In genomic region chr12:91589847-91590690, GRCm38 (mm10) we compare ENCODE assay signal across 8 mouse cellular contexts. TPM values are rescaled to one million over a fixed set of nuclear protein-coding genes. Genes with fewer than 3 reads are reported as not detected.
DNase-seq lines count a peak whose midpoint lies in the region; ATAC-seq lines count a peak whose summit lies in the region.

Gene Gtf2a1, minus strand, starts transcription at chr12:91590487.

- DNase-seq in CD4-positive, CD25-positive, alpha-beta regulatory T cell, adult 2 months (ENCODE audit: low read depth, low spot score), result peak; percentile 97
- peak; percentile 63 for DNase-seq in fibroblast of lung, adult 2 months (ENCODE audit: low read depth)
- peak; percentile 98 for DNase-seq in kidney, postnatal 14 days
- DNase-seq in liver, embryonic 13.5 days, result peak; percentile 89
- DNase-seq in neural tube, embryonic 10.5 days (ENCODE audit: extremely low spot score, low spot score), result peak; percentile 98

- H3K9me3 ChIP-seq in heart, embryonic 14.5 days (ENCODE audit: control insufficient read depth, low read length), result no peaks in the 10 kb centered on the region
- no peaks in the 10 kb centered on the region for H3K9me3 ChIP-seq in liver, embryonic 13.5 days (replicated peaks)
- no peaks in the 10 kb centered on the region for H3K9me3 ChIP-seq in stomach, embryonic 16.5 days (replicated peaks; ENCODE audit: control insufficient read depth, low read length)

- under 1% methylated on average over 63 of the region's 99 CpGs for WGBS in heart, embryonic 14.5 days
- under 1% methylated on average over 83 of the region's 99 CpGs for WGBS in liver, embryonic 13.5 days (ENCODE audit: insufficient replicate concordance)
- under 1% methylated on average over 70 of the region's 99 CpGs for WGBS in stomach, embryonic 16.5 days

- H3K4me2 ChIP-seq in heart, embryonic 14.5 days (ENCODE audit: low read length), result peak within 1 kb of the TSS; percentile 81
- H3K4me2 ChIP-seq in liver, embryonic 13.5 days, result peak within 1 kb of the TSS; percentile 82
- H3K4me2 ChIP-seq in stomach, embryonic 16.5 days (ENCODE audit: low read depth, low read length), result peak within 1 kb of the TSS; percentile 77

- peak within 1 kb of the TSS; percentile 99 for H3K4me3 ChIP-seq in brown adipose tissue, adult 24 weeks (ENCODE audit: insufficient read depth, low read depth, low read length)
- peak within 1 kb of the TSS; percentile 90 to 96 for H3K4me3 ChIP-seq in heart, embryonic 14.5 days (ENCODE audit: control insufficient read depth in 1 of 2, insufficient read depth in 1 of 2, low read depth in 1 of 2, low read length in 2 of 2)
- peak within 1 kb of the TSS; percentile 95 for H3K4me3 ChIP-seq in liver, embryonic 13.5 days (replicated peaks)
- peak within 1 kb of the TSS; percentile 80 for H3K4me3 ChIP-seq in stomach, embryonic 16.5 days (replicated peaks; ENCODE audit: low read length)

- H3K4me1 ChIP-seq in brown adipose tissue, adult 24 weeks (ENCODE audit: control insufficient read depth, insufficient read depth, insufficient read length, low read length), result peaks cover 3% of the 10 kb centered on the region; the same call in 1 of the 2 replicates
- peaks cover 2 to 10% of the 10 kb centered on the region in 2 experiments for H3K4me1 ChIP-seq in heart, embryonic 14.5 days (ENCODE audit: control insufficient read depth in 2 of 2, insufficient read depth in 2 of 2, low read length in 2 of 2)
- peaks cover 26% of the 10 kb centered on the region for H3K4me1 ChIP-seq in liver, embryonic 13.5 days (replicated peaks)
- H3K4me1 ChIP-seq in stomach, embryonic 16.5 days (ENCODE audit: control insufficient read depth, insufficient read depth, low read length), result peaks cover 11% of the 10 kb centered on the region

- H3K27ac ChIP-seq in brown adipose tissue, adult 24 weeks (replicated peaks; ENCODE audit: low read depth, low read length), result peak within 1 kb of the TSS; percentile 97
- peak within 1 kb of the TSS; percentile 98 to 100 for H3K27ac ChIP-seq in heart, embryonic 14.5 days (replicated peaks in 1 of 2; ENCODE audit: control insufficient read depth in 1 of 2, insufficient read depth in 1 of 2, low read depth in 2 of 2, low read length in 2 of 2)
- peak within 1 kb of the TSS; percentile 100 for H3K27ac ChIP-seq in liver, embryonic 13.5 days
- H3K27ac ChIP-seq in stomach, embryonic 16.5 days (ENCODE audit: low read length), result peak within 1 kb of the TSS; percentile 100

- H3K36me3 ChIP-seq in heart, embryonic 14.5 days (ENCODE audit: control insufficient read depth, insufficient read depth, low read length), result peaks cover 8% of the 10 kb centered on the region
- H3K36me3 ChIP-seq in liver, embryonic 13.5 days, result peaks cover 10% of the 10 kb centered on the region
- no peaks in the 10 kb centered on the region for H3K36me3 ChIP-seq in stomach, embryonic 16.5 days (ENCODE audit: control insufficient read depth, insufficient read depth, low read length)

- peak within 1 kb of the TSS; percentile 100 for H3K9ac ChIP-seq in heart, embryonic 14.5 days (ENCODE audit: low read length)
- H3K9ac ChIP-seq in liver, embryonic 13.5 days, result peak within 1 kb of the TSS; percentile 100
- H3K9ac ChIP-seq in stomach, embryonic 16.5 days (ENCODE audit: low read length), result peak within 1 kb of the TSS; percentile 100

- ATAC-seq in heart, embryonic 14.5 days (ENCODE audit: insufficient number of reproducible peaks, insufficient read depth, low FRiP score, low read depth), result peak; percentile 87
- ATAC-seq in liver, embryonic 13.5 days (ENCODE audit: low read depth), result peak; percentile 81
- ATAC-seq in stomach, embryonic 16.5 days (ENCODE audit: insufficient read depth, low FRiP score), result peak; percentile 90

- no peaks in the 10 kb centered on the region for H3K27me3 ChIP-seq in heart, embryonic 14.5 days (ENCODE audit: control insufficient read depth, insufficient read depth, low read length)
- H3K27me3 ChIP-seq in liver, embryonic 13.5 days, result no peaks in the 10 kb centered on the region
- H3K27me3 ChIP-seq in stomach, embryonic 16.5 days (ENCODE audit: control insufficient read depth, insufficient read depth, low read length), result no peaks in the 10 kb centered on the region

RNA-seq across cellular contexts. Expression of gene Gtf2a1, which starts in this region (rescaled TPM):
- 16.8 and 17.1 TPM in 2 replicates for polyA plus RNA-seq in brown adipose tissue, adult 24 weeks (2012; ENCODE audit: insufficient read depth, insufficient read length, missing spikeins)
- 24.7 and 25.2 TPM in 2 replicates for polyA plus RNA-seq in heart, embryonic 14.5 days (2014; fragmentation: Nextera tagmentation; extraction: Ambion mirVana)
- polyA plus RNA-seq in liver, embryonic 13.5 days (2015; fragmentation: Nextera tagmentation; extraction: Ambion mirVana), result 21.7 and 26.0 TPM in 2 replicates
- polyA plus RNA-seq in stomach, embryonic 16.5 days (2015; fragmentation: Nextera tagmentation; extraction: Ambion mirVana), result 41.0 and 41.4 TPM in 2 replicates

Comparison
In these comparisons a context has a peak if more than half of its experiments do, and no peak if none do; other contexts are left out.
1. Peak in every context shown above with its lines: DNase-seq, ATAC-seq, H3K4me3 ChIP-seq and H3K27ac ChIP-seq.